Mouse (Mus musculus): Measurements from ENCODE around the gene Tmem56.

Tmem56 gene

DNA sequence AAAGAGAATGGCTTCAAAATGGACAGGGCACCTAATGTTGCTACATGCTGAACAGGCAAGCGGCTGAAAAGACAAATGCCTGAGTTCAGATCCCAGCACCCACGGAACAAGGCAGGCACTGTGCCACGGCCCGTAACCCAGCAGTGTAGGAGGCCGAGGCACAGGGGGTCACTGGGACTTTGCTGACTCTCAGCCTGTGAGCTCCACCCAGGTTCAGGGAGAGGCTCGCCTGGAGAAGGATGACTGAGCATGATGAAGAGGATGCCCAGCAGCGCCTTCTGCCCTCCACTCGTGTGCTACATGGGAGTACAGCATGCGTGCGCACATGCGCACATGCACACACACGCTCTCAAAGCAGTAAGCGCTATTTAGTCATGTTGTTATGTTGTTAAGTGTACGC, 3.2 kb downstream of the Tmem56 start:
- 91% methylated on average over 14 of the region's 14 CpGs for WGBS

DNA sequence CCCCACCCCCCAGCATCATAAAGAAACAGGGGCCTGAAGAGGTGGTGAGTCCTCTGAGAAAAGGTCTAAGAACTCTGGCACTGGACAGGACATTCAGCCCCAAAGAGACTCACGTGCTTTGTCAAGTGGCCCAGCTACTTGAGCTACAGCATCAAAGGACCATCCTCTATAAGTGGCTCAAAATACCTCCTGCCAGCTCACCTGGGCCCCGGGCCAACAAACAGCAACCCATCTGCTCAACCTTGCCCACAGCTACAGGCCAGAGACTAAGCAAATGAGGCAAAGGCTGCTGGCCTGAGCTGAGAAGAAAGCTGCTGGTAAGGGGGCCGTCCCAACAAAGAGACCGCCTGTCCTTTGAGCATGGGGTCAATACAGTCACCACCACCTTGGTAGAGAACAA, 5.3 kb downstream of the Tmem56 start:
- WGBS, result 82% methylated on average over 4 of the region's 4 CpGs

DNA sequence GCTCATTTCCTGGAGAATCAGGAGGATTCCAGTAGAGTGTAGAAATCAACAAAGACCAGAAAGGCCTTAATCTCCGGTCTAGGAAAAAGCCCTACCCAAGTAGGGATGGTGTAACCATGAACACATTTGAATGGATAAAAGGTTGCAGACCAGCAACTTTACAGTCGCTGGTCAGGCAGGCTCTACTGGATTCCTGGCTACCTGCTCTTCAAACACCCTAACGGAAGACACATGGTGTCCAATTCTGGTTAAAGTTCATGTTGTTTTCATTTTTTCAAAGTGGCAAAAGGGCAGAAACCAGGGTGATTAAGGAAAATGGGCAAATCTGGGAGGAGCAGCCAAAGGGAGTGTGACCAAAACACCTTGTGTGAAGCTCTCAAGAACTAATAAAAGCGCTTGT, 5.9 kb downstream of the Tmem56 start:
- WGBS, result 88% methylated on average over 4 of the region's 4 CpGs

DNA sequence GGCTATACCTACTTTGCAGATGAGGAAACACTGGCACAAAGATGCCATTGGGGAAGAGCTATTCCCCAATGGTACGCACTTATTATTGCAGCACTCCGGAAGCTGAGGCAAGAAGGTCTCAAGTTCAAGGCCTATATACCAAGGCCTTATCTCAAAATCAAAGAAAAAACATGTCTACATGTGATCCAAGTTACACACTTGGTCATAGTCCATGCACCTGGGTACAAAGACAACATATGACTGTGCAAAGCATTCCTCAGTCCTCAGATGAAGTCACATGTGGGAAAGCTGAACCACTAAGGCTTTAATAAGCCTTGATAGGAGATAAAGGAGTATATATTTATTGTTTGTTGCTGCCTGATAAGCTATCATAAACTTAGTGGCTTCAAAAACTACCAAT, 8.9 kb downstream of the Tmem56 start:
- 95% methylated on average over 2 of the region's 2 CpGs for WGBS

DNA sequence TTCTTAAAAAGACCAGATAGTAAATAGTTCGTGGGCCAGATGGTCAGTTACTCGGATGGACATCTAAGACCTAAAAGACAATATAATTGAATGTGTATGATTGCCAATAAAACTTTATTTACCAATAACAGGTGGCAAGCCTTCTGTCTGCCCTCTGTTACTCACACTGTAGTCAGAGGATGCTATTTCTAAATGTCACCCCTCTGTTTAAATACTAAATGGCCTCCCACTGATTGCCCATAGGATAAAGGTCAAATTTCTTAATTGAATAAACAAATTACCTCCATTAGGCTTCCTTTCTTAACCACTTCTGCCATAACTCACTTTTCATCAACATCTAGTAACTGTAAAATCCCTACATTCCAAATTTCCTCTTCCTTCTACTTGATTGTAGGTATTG, 10.3 kb downstream of the Tmem56 start:
- 83% methylated on average over 2 of the region's 2 CpGs for WGBS

DNA sequence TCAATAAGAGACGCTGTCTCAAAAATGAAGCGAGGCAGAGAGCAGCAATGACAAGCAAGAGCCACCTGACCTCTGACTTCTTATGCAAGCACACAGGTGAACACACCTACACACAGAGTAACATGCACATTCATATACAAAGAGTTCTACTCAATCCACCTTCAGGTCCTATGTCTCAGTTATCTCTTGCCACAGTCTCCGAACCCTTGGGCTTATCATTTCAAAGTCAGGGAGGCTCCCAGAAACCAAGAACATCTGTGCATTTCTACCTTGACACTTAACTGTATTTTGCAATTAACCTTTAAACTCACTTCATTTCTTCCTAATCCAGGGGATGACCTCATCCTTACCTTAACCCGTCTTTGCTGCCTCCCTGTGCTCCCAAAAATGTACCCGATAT, 15.6 kb downstream of the Tmem56 start:
- WGBS, result 89% methylated on average over 5 of the region's 5 CpGs

DNA sequence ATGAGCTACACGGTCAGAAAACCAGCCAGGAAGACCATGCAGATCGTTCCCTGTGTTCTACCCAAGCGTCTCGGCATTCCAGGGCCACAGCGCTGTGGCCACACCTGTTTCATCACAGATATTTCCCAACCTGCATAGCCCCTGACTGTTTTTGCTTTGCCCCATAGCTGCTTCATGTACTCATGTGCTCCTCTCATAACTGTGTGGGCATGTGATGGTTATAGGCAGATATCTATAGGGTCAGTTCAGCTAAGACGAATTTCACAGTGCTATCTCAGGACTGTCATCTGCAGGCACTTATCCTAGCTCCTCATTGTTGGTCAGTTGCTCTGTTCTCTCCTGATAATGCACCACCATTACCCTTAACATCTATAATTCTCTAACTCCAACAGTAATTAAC, 18.7 kb downstream of the Tmem56 start:
- 87% methylated on average over 6 of the region's 6 CpGs for WGBS

DNA sequence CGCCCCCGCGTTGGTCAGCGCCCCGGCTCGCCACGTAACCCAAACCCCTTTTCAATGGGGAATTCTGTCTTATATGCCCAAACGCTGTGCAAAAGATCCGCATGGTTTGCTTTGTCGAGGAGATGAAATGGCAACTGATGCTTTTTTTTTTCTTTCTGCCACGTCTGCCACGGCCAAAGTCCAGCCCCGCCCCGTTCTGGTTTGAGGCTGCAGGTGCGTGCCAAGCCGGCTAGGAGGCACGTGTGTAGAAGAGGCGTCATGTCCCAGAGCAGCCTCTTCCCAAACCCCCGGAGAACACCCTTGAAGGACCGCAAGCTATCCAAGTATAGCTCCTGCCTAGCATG, 19.7 kb downstream of the Tmem56 start:
- 3% methylated on average over 20 of the region's 20 CpGs for WGBS

DNA sequence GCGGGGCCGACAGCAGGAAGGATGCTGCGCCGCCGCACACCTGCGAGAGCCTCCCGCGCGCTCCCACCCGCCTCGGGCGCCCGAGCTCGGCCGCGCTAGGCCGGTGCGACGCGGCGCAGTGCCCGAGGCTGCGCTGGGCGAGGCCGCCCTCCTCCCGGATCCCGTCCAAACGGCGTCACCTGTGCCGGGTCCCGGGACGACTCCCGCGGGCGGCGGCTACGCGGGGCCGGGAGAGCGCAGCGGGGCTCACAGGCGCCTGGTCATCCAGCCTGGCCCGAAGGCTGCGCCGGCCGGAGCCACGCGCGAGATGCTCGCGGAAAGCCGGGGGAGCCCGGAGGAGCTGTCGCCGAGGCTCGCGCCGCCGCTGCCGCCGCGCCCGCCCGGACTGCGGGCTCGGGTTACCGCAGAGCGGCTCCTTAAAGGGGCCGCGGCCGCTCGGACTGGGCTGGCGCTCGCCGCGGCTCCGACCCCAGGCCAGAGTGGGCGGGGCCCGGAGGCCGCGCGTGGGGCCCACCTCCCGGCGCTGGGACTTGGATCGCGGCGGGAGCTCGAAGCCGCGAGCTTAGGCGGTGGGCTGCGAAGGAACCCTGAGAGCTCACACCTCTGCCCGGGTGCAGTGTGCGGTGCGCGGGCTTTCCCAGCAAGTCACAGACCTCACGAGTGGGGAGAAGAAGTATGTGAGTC, 20.2 kb downstream of the Tmem56 start:
- under 1% methylated on average over 97 of the region's 97 CpGs for WGBS

DNA sequence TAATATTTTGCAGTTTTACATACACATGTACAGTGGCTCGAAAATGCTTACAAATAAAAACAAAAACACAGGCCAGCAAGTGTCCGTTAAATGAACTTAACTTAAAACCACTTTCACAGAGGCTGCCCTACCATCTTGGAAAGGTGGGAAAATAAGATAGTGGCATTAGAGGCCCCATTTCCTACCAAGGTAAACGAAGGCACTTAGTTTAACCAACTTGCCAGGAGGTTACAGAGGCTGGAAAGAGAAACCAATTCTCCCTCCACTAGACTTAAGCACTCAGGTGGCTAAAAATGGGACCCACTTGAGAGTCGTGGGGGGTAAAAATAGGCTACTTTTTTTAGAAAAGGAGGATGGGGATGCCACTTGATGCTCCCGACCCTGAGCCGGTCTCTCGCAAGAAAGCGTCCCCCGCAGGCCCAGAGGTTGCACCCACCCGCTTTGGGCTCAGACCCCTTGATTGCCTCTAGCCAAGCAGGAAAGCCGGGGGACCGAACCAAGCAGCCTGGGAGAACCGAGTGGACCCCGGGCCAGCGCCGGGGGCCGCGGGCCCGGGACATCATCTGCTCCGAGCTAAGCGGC, 20.9 kb downstream of the Tmem56 start:
- whole genome bisulfite sequencing, result 11% methylated on average over 21 of the region's 21 CpGs

DNA sequence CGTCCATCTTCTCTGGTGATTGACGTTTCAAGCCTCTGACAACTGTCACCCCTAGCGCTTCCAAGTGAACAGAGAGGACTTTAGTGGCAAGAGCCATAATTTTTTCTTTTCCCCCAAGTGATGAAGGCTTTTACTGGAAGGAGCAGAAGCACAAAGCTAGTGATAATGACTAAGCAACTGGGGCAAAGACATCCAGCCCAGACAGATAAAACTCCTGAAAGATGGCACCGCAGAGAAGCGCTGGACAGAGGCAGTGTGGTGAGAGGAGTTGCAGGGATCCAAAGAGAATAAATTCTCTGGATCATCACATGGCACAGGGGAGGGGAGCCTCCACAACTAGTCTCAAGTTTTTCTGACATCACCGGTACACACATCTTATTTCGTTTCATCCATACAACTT, 21.6 kb downstream of the Tmem56 start:
- 65% methylated on average over 7 of the region's 7 CpGs for WGBS

DNA sequence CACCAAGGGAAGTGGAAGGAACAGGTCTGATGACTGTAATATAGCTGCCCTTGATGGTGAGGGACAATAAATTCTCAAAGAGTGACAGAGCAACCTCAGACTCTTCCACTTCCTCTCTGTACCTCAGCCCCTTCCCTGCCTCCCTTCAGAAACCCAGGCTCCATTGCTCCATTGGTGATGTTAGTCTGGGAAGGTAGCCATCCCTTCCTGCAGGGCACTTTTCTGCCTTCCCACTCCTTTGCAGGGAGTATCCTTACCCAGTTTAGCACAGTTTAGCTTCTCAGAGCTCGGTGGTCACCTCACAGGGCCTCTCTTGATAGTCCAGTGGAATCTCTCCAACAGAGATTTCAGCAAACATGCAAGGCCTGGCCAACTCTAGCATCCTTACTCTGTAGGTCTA, 22.1 kb downstream of the Tmem56 start:
- WGBS, result 28% methylated on average over 1 of the region's 1 CpGs

DNA sequence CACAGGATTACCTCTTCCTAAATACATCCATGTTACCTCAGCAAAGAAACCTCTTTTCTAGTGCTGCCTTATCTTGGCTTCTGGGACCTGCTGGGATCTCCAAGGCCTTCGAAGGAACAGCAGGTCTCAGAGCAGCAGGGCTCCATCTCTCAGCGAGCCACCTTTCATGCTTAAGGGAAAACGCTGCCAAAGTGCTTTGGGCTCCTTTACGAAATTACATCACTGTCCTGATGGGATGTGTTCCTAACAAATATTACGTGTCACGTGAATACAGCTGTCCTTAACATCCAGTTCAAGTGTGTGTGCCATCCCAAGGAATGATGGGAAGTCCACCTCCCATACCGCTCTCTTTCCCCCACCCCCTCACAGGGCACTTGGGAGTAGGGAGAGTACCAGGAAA, 22.9 kb downstream of the Tmem56 start:
- 81% methylated on average over 7 of the region's 7 CpGs for WGBS

DNA sequence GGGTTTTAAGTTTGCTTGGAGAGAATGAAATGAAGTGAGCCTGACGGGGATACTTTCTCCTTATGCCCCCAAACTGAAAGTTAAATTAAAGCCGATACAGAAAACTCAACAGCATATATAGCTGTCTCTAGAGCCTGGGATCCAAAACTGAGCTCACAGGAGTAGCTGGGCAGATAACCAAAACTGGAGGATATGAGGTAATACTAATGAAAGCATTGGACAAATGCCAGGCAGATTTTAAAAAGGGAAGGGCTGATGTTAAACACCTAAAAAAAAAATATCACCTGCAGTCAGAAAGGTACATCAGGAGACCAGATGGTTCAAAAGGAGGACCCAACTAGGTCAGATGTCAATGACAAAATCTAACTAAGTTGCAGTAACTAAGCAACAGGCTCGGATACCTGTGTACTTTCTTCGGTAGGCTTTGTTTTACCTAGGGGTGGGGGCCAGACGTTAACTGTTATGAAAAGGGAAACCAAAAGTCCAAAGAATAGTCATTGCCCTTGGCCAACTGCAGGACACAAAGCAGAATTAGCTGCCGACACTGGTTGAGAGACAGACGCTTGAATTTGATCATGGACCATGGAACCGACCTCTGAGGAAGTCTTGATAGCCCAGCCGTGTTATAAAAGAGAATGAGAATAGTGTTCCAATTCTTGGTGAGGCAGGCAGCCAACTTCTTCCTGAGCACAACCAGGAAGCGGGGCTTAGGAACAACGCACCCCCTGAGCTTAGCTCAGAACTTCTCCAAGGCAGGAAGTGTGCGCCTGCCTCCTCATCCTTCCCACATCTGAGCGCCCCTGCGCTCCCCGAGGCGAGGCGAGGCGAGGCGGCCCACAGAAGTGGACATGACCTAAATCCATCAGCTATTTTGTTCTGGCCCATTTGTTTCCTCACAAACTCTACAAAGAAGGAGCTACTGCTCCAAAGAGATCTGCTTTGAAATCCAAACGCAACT, 24.1 kb downstream of the Tmem56 start:
- 27% methylated on average over 20 of the region's 20 CpGs for WGBS

DNA sequence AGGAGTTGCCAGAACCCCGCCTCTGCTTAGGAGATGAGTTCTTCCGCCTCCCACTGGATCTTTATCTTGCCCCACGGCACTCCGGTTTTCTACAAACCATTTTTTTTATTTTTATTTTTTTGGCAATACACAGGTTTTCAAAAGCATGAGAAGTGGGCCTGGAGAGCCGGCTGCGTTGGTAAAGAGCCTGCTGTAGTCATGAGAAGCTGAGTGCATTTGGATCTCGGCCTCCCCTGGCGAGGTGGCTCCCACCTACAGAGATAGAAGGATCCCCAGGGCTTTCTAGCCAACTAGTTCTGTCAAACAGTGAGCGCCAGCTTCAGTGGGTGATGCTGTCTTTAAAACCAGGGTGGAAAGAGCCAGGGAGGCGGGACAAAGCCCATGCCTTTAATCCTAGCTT, 25.5 kb downstream of the Tmem56 start:
- 47% methylated on average over 10 of the region's 10 CpGs for WGBS

DNA sequence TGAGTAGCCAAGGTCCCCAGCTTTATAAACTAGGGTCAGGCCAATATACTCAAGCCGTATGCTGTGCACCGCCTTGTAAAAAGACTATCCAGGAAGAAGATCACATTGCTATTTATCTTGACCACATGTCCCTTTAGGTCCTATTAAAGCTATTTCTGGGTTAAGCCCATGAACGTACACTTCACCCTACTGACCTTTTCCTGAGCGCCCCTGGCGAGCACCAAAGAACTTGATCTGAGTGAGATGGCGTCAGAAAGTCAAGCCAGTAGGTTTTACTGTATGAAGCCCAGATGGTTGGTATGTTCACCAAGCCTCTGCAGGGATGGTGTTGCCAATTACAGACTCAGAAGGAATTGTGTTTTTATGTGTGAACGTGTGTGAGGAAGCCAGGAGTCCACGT, 26.8 kb downstream of the Tmem56 start:
- 78% methylated on average over 8 of the region's 8 CpGs for WGBS

DNA sequence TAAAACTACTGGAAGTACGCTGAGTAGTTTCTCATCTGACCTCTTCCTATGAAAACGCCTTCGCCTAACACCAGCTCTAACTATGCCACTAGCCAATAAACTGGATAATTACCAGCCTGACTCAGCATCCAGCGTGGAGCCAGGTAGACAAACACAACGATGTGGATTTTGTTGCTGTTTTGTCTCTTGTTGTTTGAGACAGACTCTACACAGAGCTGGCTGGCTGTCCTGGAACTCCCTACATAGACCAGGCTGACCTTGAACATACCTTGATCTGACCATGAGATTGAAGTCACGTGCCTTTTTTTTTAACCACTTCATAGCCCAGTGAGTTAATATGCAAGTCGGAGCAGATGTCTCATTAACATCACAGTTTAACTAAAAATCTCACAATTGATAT, 27.4 kb downstream of the Tmem56 start:
- WGBS, result 89% methylated on average over 7 of the region's 7 CpGs

DNA sequence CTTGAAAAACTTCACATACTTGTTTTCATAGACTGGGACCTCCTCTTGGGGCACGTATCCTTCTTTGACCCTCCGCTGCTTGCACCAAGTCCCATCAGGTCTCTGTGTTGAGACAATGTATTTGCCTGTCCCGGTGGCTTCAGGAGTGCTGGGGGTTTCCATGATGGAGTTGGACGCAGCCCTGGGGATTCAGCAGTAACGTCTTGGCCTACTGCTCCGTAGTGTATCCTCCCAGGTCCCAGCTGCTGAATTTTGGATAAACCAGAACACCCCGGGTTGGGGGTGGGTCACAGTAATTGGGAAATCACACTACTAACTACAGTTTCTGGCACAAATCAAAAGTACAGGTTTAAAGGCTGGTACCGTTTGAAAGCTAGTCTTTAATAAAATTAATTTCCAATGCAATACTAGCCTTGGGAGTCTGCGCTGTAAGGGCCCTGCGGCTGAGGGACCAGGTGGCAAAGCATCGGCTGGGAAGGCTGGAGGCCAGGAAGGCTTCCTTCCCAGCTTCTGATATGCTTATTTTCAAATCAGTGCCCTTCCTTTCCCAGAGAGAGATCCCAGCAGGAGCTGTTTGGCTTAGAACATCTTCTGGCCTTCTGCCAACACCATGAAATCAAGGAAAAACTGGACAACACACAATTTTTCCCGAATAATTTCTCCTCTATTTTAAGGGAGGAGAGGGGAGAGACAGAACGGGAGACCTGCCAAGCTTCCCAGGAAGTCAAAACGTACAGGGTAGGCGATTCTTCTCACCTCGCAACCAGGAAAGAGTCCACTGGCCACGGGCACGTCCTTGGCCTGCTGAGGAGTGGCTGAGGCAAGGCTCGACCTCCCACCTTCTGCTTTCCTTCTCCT, 32.1 kb downstream of the Tmem56 start:
- 48% methylated on average over 19 of the region's 19 CpGs for WGBS

DNA sequence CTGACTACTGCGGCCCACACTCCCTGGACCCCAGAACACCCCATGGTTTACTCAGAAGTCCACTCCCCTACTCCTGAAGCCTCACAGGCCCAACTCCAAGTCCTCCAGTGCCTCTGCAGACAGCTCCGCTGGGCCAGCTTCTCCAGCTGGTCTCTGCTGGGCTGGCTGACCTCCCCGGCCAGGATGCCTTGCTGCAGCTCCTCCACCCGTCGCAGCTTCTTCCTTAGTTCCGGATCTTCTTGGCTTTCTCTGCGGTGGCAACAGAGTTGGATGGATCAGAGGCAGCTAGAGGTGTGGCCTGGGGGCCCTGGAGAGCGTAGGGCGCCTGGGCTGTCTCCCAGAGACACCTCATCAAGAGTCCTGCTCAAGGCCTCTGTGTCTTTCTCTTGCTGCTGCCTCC, 32.9 kb downstream of the Tmem56 start:
- 89% methylated on average over 9 of the region's 9 CpGs for WGBS

DNA sequence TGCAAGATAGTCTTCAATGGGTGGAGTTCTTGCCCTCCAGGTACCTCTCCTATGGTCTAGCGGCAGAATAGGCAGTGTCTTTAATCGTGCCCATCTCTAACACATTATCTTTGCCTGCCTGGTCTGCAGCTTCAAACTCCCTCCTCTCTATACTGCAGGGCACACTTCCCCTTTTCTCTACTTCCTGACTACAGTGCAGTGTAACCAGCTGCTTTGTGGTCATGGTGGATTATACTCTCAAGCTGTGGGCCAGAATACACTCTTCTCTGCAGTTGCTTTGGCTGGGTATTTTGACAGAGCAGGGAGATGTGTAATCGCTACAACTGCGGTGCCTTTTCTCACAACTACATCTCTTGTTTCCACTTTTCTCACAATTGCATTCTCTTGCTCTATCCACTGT, 40.0 kb downstream of the Tmem56 start:
- 85% methylated on average over 4 of the region's 4 CpGs for whole genome bisulfite sequencing

DNA sequence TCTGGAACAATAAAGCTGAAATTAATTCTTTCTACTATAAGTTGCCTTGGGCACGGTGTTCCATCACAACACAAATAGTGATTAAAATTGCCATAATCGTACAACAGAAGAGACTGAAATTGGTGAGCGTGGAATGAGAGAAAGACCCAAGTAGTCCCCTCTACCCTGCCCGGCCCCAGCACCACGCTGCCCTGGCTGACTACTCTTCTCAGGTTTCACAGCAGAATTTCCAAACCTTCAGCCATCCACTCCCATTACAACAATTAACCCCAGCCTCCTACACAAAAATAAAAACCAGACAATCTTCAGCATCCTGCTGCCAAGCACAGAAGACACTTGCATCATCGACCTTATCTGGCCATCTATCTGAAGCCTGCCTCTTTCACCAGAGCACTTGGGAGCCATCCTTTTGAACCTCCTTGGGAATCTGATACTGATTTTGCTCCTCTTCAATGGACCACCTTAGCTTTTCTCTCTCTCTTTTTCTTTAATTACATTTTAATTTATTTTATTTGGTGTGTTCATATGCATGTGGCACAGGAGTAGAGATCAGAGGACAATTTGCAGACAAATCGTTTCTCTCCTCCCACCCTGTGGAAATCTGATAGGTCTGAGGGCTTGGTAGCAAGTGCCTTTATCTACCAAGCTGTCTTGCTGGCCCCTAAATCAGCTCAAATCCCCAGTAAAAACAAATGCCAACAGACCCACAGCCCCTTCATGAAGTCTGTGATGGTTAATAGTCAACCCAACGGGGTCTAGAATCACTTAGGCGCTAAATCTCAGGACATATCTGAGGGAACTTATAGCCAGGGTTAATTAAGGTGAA, 40.6 kb downstream of the Tmem56 start:
- WGBS, result 89% methylated on average over 9 of the region's 9 CpGs

Measured in cerebral cortex, adult 2 months (tissue).